Mouse (Mus musculus): Measurements from ENCODE around the gene Olfr510.
"Not testable (repeated sequence)": the region's sequence is repeated elsewhere in the genome, so short reads cannot be mapped to it uniquely, and the experiment has no call there.

Gene Olfr510

DNA sequence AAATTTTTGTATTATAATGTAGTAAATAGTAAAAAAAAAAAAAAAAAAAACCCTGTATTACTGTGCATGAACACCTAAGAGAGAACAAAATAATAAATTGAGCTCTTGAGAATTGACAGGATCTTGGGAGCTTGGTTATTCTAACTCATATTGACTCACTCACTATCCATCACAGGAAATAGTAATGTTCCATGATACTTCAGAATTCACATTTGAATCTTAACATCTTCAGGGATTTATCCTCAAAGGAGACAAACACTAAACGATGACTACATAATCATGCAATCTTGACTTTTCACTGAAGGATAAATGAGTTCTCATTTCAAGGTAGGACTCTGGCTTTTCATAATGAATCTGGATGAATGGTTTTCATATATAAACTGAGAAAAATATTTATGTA lies at the start of gene Olfr510:
Olfr510 (plus strand) TSS at position 301 of the 400 bp plus-strand sequence.
- in situ Hi-C loops (cut with MboI; ENCODE audit: unreplicated experiment in 2 of 2) = no loop called here

DNA sequence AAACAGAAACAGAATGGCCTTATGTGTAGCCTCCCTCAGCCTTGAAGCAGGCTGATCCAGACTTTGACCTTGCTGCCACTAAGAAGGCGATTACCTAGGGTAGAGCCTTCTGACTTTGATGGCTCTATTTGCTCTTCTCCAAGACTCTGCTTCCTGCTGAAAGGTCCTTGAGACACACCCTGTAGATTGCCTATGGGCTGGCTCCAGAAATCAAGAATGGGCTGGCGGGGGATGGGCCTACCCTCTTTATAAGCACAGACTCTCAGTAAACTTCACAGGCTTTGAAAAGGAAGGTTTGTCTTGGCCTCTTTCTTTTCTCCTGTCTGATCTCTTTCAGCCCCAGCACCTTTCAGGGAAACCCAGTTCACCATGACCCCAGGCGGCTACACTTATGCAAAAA lies 49.4 kb upstream of the Olfr510 start:
- in situ Hi-C loops (cut with MboI; ENCODE audit: unreplicated experiment in 2 of 2) = not testable (repeated sequence)

DNA sequence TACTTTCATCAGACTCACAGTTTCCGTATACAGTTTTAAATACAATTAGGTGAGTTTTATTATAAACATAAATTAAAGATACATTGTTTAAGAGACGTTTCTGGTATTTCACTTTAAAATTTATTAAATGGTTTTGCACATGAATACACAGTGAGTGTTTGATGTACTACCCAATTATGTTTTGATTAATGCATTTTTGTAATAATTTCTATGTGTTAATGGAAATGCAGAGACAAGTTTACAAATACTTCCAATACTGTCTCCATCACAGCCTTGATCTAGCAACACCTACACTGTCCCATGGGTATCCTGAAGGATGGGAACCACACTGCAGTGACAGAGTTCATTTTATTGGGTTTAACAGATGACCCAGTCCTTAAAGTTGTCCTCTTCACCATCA lies 44.7 kb upstream of the Olfr510 start, which contains the start of gene Olfr507:
Olfr507 (plus strand) TSS at position 301 of the 400 bp plus-strand sequence.
- in situ Hi-C loops (cut with MboI; ENCODE audit: unreplicated experiment in 2 of 2) = no loop called here

DNA sequence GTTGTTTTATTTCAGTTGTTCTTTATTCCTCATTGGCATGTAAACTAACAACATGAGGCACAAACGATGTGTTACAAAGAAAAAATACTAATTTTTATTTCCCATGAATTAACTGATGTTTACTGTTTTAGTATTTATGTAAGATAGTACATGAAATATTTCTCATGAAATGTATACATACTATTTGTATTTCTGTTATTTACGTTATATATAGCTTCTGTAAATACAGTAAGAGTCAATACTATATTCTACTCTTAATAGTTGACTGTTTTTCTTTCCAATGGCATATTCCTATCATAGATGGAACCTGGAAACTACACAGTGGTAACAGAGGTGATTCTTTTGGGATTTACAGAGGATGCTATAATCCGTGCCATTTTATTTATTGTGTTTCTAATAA lies 36.5 kb upstream of the Olfr510 start, which contains the start of gene Olfr508:
Olfr508 (plus strand) TSS at position 301 of the 400 bp plus-strand sequence.
- in situ Hi-C loops (cut with MboI; ENCODE audit: unreplicated experiment in 2 of 2) = no loop called here

DNA sequence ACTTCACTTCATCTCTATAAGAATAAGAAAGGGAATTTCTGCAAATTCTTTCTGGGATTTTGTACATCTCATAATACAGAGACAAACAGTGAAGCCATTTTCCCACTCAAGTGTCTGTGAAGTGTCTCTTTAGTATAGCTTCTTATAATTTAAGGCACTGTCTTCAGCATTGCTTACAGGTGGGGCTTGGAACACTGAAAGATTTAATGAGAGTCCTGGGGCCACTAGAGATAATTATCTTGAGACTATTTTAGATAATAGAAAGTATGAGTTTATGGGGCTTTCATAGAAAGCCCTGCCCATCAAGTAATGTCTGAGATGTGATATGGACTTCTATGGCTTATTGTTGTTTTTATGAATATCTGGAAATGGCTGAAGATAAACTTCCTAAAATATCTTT lies 14.4 kb upstream of the Olfr510 start, which contains the start of gene Olfr509:
Olfr509 (minus strand) TSS at position 101 of the 400 bp plus-strand sequence.
- in situ Hi-C loops (cut with MboI; ENCODE audit: unreplicated experiment in 2 of 2) = no loop called here

DNA sequence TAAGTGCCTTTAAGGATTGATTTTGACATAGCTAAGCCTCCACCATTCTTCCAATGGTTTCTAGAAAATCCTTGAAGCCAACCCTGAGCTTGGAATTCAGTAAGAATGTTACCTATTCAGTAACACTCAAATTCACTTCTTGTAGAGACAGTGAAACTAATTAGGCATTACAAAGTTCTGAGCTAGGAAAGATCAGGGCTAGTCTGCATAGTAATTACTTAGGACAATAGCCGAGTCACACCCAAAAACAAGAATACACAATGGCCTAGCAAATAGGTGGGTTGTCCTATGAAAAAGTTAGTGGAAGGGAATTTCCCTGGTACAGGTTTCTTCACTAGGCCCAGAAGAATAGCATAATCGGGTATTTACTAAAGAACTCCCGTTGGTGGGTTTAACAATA lies 3.8 kb upstream of the Olfr510 start:
- in situ Hi-C loops (cut with MboI; ENCODE audit: unreplicated experiment in 2 of 2) = no loop called here

DNA sequence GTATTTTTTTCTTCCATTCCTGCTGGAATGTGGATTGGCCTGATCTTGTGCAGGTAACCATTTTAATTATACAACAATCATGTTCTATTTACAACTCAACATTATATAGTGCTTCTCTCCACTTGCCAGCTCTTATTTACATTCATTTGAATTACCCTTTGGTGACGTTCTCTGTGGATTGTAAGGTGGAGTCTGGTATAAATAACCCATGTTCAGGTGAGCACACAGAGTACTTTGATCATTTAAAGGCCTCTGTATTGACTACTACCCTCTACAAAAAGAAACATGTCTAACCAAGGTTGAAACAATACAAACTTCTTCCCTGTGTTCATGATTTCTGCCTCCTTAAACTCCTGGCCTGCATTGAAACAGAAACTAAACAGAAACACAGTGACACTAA lies 4.8 kb downstream of the Olfr510 start:
- in situ Hi-C loops (cut with MboI; ENCODE audit: unreplicated experiment in 2 of 2) = no loop called here

DNA sequence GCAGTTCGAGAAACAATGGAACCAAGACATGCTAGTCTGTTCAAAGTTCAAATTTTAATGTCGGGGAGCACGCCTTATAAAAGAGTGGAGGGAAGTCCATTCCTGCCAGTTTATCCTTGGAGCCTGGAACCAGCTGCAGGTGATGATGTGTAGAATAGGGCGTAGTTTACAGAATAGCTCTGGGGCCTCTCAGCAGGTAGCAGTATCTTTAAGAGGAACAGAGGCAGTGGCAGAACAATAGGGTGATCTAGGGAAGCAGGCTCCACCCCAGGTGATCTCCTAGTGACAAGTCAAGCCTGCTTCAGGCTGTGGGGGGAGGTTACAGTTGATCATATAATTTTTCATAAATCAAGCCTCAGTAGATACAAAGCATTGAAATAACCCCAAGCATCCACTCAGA lies 12.7 kb downstream of the Olfr510 start:
- in situ Hi-C loops (cut with MboI; ENCODE audit: unreplicated experiment in 2 of 2) = no loop called here

DNA sequence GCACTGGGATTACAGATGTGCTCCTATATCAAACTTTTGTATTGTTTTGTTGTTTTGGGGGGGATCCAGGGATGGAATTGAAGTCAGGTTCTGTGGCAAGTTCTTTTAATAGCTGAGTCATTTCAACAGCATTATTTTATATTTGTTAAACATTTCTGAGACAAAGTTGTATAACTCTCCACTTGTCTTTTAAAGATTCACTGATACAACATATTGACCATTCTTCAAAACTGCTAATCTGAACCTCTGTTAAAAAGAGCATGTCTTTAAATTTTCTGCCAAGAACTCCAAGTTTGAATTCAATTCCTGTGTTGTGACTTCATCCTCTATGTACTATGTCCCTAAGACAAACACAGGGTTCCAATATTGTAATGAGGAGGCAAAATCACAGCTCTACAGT lies 46.8 kb downstream of the Olfr510 start, which contains the start of gene Olfr512:
Olfr512 (plus strand) TSS at position 301 of the 400 bp plus-strand sequence.
- in situ Hi-C loops (cut with MboI; ENCODE audit: unreplicated experiment in 2 of 2) = no loop called here
